Mouse (Mus musculus) layer of hippocampus, adult 2 months (tissue): Measurements from ENCODE around the gene Gm10128. TPM values are rescaled to one million over a fixed set of nuclear protein-coding genes. Genes with fewer than 3 reads are reported as not detected.
"Not testable (repeated sequence)": the region's sequence is repeated elsewhere in the genome, so short reads cannot be mapped to it uniquely, and the experiment has no call there.

ENCODE experiments used
- DNase-seq, 2 experiments: peaks; one replicate each; pipeline ENCODE4 v3.0.0; 2022; ENCODE audit warnings: low spot score in 2 of 2
- H3K27ac ChIP-seq: fragments of 200-600 bp; 2 replicates; pipeline ENCODE4 v1.8.1; 2022
- H3K4me3 ChIP-seq: fragments of 200-600 bp; 2 replicates; pipeline ENCODE4 v1.8.1; 2022; ENCODE audit warnings: mild to moderate bottlenecking
- CTCF ChIP-seq: fragments of 200-600 bp; conservative IDR thresholded peaks from 2 replicates; pipeline ENCODE4 v1.8.1; 2022; ENCODE audit warnings: antibody characterized with exemption, mild to moderate bottlenecking, moderate library complexity
- long read RNA-seq, 2 experiments: library from polyadenylated mRNA; stranded (forward); transcript quantifications; one replicate each; pipeline ENCODE4 v2.0.0; 2021; ENCODE audit warnings: borderline mapping rate in 2 of 2
- total RNA-seq, 2 experiments: library from RNA; stranded (reverse); gene quantifications; 2 replicates each; pipeline ENCODE4 v1.2.3; 2021

Gene Gm10128
- total RNA-seq: not detected
- long read RNA-seq, experiment 1: 0 reads
- long read RNA-seq, experiment 2, partial matches to known transcripts: 1 of 3 reads
- long read RNA-seq, experiment 2, other reads (novel, unspliced or antisense): 2 of 3 reads

- not testable (repeated sequence) for H3K27ac ChIP-seq, DNase-seq, H3K4me3 ChIP-seq
Observed at GRCm38 (mm10) chr14:7643872-7644271, at the start of gene Gm10128. Gene Gm10128 (minus strand): TSS chr14:7643972.

- peak; percentile 61 for TF ChIP-seq CTCF
- DNase-seq, H3K27ac ChIP-seq, H3K4me3 ChIP-seq: not testable (repeated sequence)
Observed at GRCm38 (mm10) chr14:7681170-7681569, 37.4 kb upstream of the Gm10128 start.

GRCm38 (mm10) chr14:7662491-7662890 is 18.7 kb upstream of the Gm10128 start:
- not testable (repeated sequence) for H3K27ac ChIP-seq, H3K4me3 ChIP-seq, DNase-seq

GRCm38 (mm10) chr14:7658101-7659074 is 14.6 kb upstream of the Gm10128 start:
- H3K4me3 ChIP-seq: peak overlapping the region; percentile 42
- H3K27ac ChIP-seq, DNase-seq: not testable (repeated sequence)

GRCm38 (mm10) chr14:7657456-7657855 is 13.7 kb upstream of the Gm10128 start:
- not testable (repeated sequence) for DNase-seq, H3K27ac ChIP-seq, H3K4me3 ChIP-seq
- TF ChIP-seq CTCF: peak; percentile 61

- DNase-seq, H3K27ac ChIP-seq, H3K4me3 ChIP-seq: not testable (repeated sequence)
Observed at GRCm38 (mm10) chr14:7595492-7595891, 48.3 kb downstream of the Gm10128 start, which contains the start of gene Gm10338. Gene Gm10338 (minus strand): TSS chr14:7595592.

Other genes starting within 250 kb of the Gm10128 start
- under 1 TPM in 1 of 2 experiments, not detected in 1; 0.36 TPM for gene Gm3755, start 193.1 kb downstream of the Gm10128 start, total RNA-seq
- under 1 TPM; 0.41 to 0.81 TPM for gene Gm3752, start 160.2 kb downstream of the Gm10128 start, total RNA-seq
- 10 to 100 TPM in 1 of 2 experiments, 1 to 10 TPM in 1; 9.7 to 10.3 TPM for gene Gm3558, start 75.4 kb downstream of the Gm10128 start, total RNA-seq
- gene Gm10338, start 48.4 kb downstream of the Gm10128 start, total RNA-seq: not detected
- gene Gm26661, start 147.6 kb upstream of the Gm10128 start, total RNA-seq: not detected
- gene Flnb, start 174.0 kb upstream of the Gm10128 start, total RNA-seq: 10 to 100 TPM; 61.8 to 77.9 TPM